8 mouse cellular contexts compared by ENCODE assay signal in genomic region chr10:85046585-85046984, GRCm38 (mm10). TPM values are rescaled to one million over a fixed set of nuclear protein-coding genes. Genes with fewer than 3 reads are reported as not detected.
DNase-seq lines count a peak whose midpoint lies in the region; ATAC-seq and TF ChIP-seq lines count a peak whose summit lies in the region.
"Had no signal": no experiment of that assay in that cellular context is flagged by ENCODE, and none has a peak within 500 bp of the region (broad histone marks: within the 10 kb centered on the region; RNA-seq: fewer than 3 reads in every experiment).

No protein-coding gene starts in this region.

- in situ Hi-C loops in Patski (cut with MboI; ENCODE audit: low pct_unique_long_range_greater_than_20kb), result loop anchor here (5.0 kb wide), 2 partner anchors 209 to 404 kb away; no protein-coding TSS in a partner anchor

- peak; percentile 79 for TF ChIP-seq CTCF in Patski (IDR thresholded peaks at IDR 0.05)

- CTCF ChIA-PET in Patski (lab: Charles Lee), result interaction anchor here (0.9 to 2.0 kb wide), 9 partner anchors 16 to 531 kb away, joined by 3 to 6 read pairs (median 3); no protein-coding TSS in a partner anchor

- peak; percentile 46 for ATAC-seq in CD4-positive, CD25-positive, alpha-beta regulatory T cell, adult 4 months
- no peak for ATAC-seq in Patski

- H3K27me3 ChIP-seq in Patski, result no peaks in the 10 kb centered on the region
- H3K27me3 ChIP-seq: embryonic facial prominence, embryonic 15.5 days had no signal

- POLR2A ChIA-PET in Patski (lab: Charles Lee), result interaction anchor here (0.7 kb wide), 1 partner anchor 35 kb away, joined by 3 read pairs; no protein-coding TSS in a partner anchor

- DNase-seq in layer of hippocampus, adult 9-10 months (ENCODE audit: low spot score), result peak; percentile 22
- DNase-seq in layer of hippocampus, postnatal 36 days, result no peak
- DNase-seq in Patski (ENCODE audit: low read depth, low spot score), result no peak
- DNase-seq in forelimb bud, embryonic 11.5 days (ENCODE audit: low read depth, low spot score), result peak; percentile 49
- peak; percentile 8 to 9 for DNase-seq in natural killer cell, adult 2 months (ENCODE audit: low spot score in 2 of 2)
- DNase-seq in adrenal gland, postnatal 25 days, result no peak

RNA-seq across cellular contexts. Expression of gene Fhl4, which starts 55.7 kb away (rescaled TPM):
- total RNA-seq in layer of hippocampus, postnatal 36 days (2021), result 1 to 10 TPM; 1.0 to 1.5 TPM
- polyA plus RNA-seq in CD4-positive, CD25-positive, alpha-beta regulatory T cell, adult 4 months (2017; shearing (Covaris generic)), result 1 to 10 TPM in 1 of 2 experiments, under 1 TPM in 1; 0.31 to 1.1 TPM
- 4.7 TPM for polyA plus RNA-seq in Patski (2021)
- 0.81 and 0.91 TPM in 2 replicates for total RNA-seq in adrenal gland, postnatal 25 days (2021)

RNA-seq across cellular contexts. Expression of gene Tmem263, which starts 55.8 kb away (rescaled TPM):
- 10 to 100 TPM; 28.9 to 32.8 TPM for total RNA-seq in layer of hippocampus, postnatal 36 days (2021)
- 10 to 100 TPM; 27.5 to 31.7 TPM for polyA plus RNA-seq in CD4-positive, CD25-positive, alpha-beta regulatory T cell, adult 4 months (2017; shearing (Covaris generic))
- polyA plus RNA-seq in Patski (2021), result 26.5 TPM
- total RNA-seq in adrenal gland, postnatal 25 days (2021), result 17.0 and 19.7 TPM in 2 replicates

Comparison
In these comparisons a context has a peak if more than half of its experiments do, and no peak if none do; other contexts are left out.
1. DNase-seq: peak in layer of hippocampus, adult 9-10 months (single experiment), forelimb bud, embryonic 11.5 days (single experiment) and natural killer cell, adult 2 months (2 of 2); none in layer of hippocampus, postnatal 36 days (0 of 2), Patski (single experiment) and adrenal gland, postnatal 25 days (single experiment).